Mouse (Mus musculus) urinary bladder, postnatal 14 days (tissue): ENCODE data around the gene Usp12.

Experiments
- DNase-seq: peaks from one replicate; pipeline ENCODE4 v3.0.0; 2021; ENCODE audit warnings: low spot score

The Usp12 gene

DNA sequence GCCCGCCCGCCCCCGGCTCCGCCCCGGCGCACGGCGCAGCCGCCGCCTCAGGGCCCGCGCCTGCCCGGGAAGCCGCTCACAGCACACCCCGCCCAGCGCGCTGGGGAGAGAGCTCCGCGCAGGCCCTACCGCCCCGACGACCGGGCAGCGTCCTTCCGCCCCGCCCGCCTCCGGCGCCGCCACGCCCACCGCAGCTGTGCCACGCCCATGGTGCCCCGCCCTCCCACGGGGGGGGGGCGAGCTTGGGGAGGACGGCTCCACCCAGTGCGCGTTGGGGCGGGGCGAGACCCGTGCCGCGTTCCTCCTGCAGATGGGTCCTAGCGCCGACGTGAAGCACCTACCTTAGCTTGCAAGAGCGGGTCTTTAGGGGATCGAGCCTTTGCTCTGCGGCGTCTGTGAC is at the start of gene Usp12:
TSS of gene Usp12 (minus strand) at position 154 of the 400 bp plus-strand sequence.
- DNase-seq, result peak; percentile 97

DNA sequence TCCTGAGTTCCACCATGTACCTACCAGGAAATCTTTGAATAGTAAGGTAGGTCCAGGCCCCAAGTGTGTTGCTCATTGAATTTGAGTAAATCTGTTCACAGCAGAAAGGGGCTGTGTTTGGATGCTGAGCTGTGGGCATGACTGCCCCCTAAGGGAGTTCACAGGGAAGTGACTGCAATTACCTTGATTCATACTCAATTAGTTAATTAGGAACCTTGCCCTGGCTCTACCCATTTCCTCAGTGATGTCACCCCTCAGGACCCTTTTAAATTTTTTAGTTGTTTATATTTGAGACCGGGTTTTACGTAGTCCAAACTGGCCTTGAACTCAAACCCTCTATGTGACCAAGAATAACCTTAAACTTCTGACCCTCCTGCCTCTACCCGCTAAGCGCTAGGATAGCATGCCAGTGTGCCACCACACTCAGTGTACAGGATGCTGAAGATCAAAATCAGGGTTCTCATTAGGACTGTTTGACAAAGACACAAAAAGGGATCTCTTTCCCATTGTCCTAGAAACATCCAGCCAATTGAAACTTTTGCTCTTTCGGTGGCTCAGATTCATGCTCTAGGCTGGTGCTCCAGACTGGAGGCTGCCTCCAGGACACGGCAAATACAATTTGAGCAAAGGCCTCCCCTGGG is 49.6 kb upstream of the Usp12 start:
- DNase-seq, result no peak

DNA sequence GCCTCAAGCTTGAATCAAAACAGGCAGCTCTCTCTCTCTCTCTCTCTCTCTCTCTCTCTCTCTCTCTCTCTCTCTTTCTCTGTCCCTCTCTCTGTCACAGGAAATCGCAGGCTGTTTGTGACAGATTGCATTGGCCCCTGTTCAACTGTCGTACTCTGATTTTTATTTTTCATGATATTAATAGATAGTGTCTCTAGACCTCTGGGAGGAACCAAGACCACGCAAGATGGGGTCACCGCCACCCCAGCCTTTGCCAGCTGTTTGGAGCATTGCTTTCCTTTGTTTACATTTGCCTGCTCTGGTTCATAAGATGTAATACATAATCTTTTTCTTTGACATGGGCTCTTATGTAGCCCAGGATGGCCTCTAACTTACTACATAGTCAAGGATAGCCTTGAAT is 47.2 kb upstream of the Usp12 start:
- DNase-seq, result no peak

GRCm38 (mm10) chr5:146841301-146841700 is 46.5 kb upstream of the Usp12 start:
- no peak for DNase-seq

DNA sequence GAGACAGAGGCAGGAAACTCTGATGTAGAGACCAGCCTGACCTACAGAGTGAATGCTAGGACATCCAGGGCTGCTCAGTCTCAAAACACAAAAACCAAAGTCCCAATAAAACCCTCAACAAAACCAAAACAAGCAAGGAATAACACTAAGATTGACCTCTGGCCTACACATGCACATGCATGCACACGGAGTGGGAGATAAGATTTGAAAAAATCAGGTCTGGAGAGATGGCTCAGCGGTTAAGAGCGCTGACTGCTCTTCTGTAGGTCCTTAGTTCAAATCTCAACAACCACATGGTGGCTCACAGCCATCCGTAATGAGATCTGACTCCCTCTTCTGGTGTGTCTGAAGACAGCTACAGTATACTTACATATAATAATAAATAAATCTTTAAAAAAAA is 45.6 kb upstream of the Usp12 start:
- DNase-seq, result no peak

GRCm38 (mm10) chr5:146839760-146840159 is 45.0 kb upstream of the Usp12 start:
- no peak for DNase-seq

GRCm38 (mm10) chr5:146838836-146839648 is 44.2 kb upstream of the Usp12 start:
- DNase-seq, result no peak

DNA sequence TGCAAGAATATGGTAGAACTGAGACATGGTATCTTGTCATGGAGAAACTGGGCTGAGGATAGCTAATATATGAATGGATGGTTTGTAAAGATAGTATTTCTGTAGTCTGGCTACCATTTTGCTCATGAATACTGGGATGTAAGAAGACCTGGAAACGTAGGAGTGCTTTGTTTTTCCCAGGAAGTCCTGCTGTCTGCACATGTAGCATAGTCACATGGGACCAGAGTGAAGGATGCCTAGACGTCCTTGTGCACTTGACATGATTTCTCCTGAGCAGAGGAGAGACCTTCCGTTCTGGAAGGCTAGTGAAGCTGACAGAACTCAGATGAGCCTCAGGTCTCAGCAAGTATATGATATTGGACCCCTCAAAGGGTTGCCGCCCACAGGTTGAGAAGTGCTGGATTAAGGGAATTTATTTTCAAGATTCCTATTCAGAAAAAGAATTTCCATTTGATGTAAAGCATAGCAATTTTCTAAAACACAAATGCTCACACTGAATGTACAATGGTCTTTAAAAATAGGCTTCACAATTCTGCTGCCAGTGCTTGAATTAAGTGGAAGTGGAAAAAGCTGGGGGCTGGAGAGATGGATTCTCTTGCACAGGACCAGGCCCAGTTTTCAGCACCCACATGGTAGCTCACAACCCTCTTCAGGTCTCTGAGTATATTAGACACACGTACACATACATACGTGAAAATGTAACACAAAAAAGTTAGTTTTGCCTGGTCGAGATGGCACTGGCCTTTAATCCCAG is 43.3 kb upstream of the Usp12 start:
- DNase-seq, result no peak

GRCm38 (mm10) chr5:146834959-146835358 is 40.2 kb upstream of the Usp12 start:
- no peak for DNase-seq

GRCm38 (mm10) chr5:146833673-146834201 is 38.9 kb upstream of the Usp12 start:
- DNase-seq, result no peak

DNA sequence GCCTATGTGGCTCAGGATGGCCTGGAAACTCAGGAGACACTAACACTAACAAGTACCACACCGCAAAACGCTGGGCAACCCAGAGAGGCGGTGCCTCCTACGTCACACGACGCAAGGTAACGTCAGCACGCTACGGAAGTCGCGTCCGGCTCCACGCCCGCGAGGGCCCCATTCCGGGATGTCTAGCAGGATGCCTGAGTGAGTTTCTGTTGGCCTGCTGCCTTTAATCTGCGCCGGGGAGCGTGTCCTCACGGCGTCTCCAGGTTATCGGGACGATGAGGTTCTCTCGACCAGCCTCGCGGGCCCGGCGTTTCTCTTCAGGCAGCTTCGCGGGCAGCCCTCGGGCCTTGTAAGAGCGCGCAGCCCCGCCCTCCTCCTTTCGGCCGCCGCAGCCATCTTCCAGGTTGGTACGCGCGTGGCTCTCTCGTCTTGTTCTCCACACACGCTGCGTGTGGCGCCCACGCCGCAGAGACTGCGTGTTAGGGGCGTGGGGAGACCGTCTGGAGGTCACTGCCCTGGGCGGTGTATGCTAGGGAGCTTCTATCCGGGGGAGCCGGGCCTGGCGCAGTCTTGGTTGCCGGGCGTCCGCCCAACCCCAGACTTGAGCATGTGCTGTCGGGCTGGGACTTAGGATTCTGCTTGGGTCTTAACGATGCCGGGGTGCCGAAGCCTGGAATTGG is 38.1 kb upstream of the Usp12 start, which contains the start of gene Rpl21:
TSS of gene Rpl21 (plus strand) at position 122 of the 680 bp plus-strand sequence.
- DNase-seq, result peak; percentile 94

DNA sequence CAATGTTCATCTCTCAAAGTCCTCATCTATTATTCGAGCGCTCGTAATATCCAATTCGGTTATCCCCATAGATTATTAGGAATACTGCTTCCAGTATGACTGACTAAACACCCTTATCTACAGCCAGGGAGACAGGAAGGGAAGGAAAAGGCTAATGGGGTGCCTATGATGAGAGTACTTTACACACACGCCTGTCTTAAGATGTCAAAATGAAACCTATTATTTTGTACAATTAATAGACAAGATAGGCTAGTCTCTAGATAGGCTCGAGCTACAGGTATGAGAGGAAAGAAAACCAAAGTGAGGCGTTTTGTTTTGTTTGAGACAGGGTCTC is 37.6 kb upstream of the Usp12 start:
- DNase-seq, result no peak

DNA sequence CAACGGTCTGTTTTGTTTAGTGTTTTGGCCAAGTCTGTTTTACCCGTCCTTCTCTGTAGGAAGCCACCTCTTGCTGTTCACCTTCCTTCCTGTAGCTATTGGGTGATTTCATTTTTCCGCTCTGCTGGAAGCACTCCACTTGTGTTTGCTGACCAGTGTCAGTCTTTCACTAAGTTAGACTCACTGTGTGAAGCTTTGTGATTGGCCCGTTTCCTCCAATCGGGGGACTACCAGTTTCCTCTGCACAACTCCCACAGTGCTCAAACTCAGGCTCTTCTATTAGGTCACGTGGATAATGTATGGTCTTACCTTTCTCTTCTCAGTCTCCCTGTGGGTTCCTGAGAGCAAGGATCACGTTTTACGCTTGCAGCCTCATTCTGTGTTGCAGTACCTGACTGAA is 34.7 kb upstream of the Usp12 start:
- DNase-seq, result no peak

- no peak for DNase-seq
Observed at GRCm38 (mm10) chr5:146823005-146823404, 28.2 kb upstream of the Usp12 start.

GRCm38 (mm10) chr5:146818906-146819623 is 24.3 kb upstream of the Usp12 start:
- no peak for DNase-seq

- no peak for DNase-seq
Observed at GRCm38 (mm10) chr5:146817583-146817982, 22.8 kb upstream of the Usp12 start.

DNA sequence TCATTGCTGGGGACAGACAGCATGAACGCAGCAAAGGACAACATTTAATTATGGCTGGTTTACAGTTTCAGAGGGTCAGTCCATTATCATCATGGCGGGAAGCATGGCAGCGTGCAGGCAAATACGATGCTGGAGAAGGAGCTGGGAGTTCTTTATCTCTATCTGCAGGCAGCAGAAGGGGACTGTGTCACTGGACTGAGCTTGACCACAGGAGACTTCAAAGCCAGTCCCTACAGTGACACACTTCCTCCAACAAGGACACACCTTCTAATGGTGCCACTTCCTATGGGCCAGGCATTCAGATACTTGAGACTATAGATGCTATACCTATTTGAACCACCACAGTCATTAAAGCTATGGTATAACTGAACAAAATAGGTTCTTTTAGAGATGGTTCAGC is 20.6 kb upstream of the Usp12 start:
- DNase-seq, result no peak

DNA sequence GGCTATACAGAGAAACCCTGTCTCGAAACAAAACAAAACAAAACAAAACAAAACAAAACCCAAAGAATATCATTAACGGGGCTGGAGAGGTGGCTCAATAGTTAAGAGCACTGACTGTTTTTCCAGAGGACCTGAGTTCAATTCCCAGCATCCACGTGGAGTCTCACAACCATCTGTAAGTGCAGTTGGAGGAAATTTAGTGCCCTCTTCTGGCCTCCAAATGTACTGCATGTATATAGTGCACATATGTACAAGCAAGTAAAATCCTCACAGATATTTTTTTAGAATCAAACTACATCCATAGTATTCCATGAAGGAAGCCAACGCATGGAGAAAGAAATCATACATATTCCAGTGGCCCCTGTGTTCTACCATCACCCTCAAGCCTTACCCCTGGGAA is 18.6 kb upstream of the Usp12 start:
- DNase-seq, result no peak

GRCm38 (mm10) chr5:146812866-146813265 is 18.1 kb upstream of the Usp12 start:
- no peak for DNase-seq

DNA sequence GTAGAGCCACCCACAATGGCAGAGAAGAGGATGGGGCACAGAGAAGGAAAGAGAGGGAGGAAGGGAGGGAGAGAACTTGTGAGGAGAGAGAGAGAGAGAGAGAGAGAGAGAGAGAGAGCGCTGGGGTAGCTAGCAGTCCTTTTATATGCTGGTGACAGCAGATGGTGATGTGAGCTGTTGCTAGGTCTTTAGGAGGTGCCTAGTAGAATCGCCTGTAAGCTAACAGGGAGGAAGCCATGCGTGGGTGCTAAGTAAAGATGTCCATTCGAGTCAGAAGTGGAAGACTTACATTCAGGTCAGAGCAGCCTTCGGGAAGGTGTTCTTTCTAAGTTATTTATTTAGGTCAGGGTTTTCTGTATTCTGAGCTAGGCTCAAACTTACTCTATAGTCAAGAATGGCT is 15.1 kb upstream of the Usp12 start:
- no peak for DNase-seq

GRCm38 (mm10) chr5:146806004-146806430 is 11.2 kb upstream of the Usp12 start:
- no peak for DNase-seq
